Mouse (Mus musculus) olfactory bulb, adult 2 months (tissue): Measurements from ENCODE around the gene Hp. TPM values are rescaled to one million over a fixed set of nuclear protein-coding genes. Genes with fewer than 3 reads are reported as not detected.
A peak's percentile ranks its signal among the peaks of the same experiment; 100 is the strongest.

ENCODE experiments used
- H3K27ac ChIP-seq: fragments of 200-500 bp; 2 replicates; pipeline ENCODE4 v1.5.1; 2012; ENCODE audit warnings: low read depth, low read length; ENCODE audit not compliant: insufficient read depth
- H3K4me1 ChIP-seq: fragments of 200-500 bp; 2 replicates; pipeline ENCODE4 v1.6.1; 2012; ENCODE audit warnings: low read length; ENCODE audit not compliant: control insufficient read depth, insufficient read depth
- H3K4me3 ChIP-seq: fragments of 200-500 bp; 2 replicates; pipeline ENCODE4 v1.5.1; 2012; ENCODE audit warnings: mild to moderate bottlenecking, low read depth, low read length, moderate library complexity; ENCODE audit not compliant: insufficient read depth
- CTCF ChIP-seq: fragments of 200-500 bp; IDR thresholded peaks from 2 replicates; pipeline ENCODE4 v1.5.1; 2012; ENCODE audit warnings: low read depth, mild to moderate bottlenecking, low read length, moderate library complexity; ENCODE audit not compliant: insufficient read depth
- POLR2A ChIP-seq: fragments of 200-500 bp; IDR thresholded peaks from 2 replicates; pipeline ENCODE4 v1.6.1; 2012; ENCODE audit warnings: mild to moderate bottlenecking, low read depth, low read length, moderate library complexity; ENCODE audit not compliant: insufficient read depth
- WGBS: fragments of 180-500 bp; shearing (Covaris S2); methylation state at CpG from one replicate; pipeline ENCODE4 v1.1.7; 2018; 5-methylcytosine and 5-hydroxymethylcytosine counted together
- polyA plus RNA-seq: library from polyadenylated mRNA; stranded (reverse); fragments of >200 nt; gene quantifications from 2 replicates; pipeline ENCODE4 v1.2.4, GENCODE M21; 2012; ENCODE audit warnings: low replicate concordance; ENCODE audit not compliant: missing spikeins, insufficient read depth, insufficient read length

Gene Hp
- polyA plus RNA-seq, 1 experiment = not detected

DNA sequence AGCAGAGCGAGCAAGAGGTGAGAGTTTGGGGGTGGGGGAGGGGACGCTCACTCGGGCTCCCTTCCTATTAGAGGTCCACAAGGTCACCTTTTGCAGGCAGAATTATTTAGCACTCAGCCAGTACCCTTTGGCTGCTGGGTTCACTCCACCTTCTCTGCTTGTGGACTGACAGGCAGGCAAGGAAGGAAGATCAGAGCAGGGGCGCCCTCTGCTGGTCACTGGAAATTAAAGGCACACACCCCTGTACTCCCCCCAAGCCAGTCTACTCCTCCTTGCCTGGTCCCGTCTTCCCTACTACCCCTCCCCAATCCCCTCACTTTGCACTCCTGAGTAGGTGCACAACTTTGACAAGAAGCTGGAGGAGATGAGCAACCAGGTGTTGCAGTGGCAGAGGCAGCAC, 42.3 kb downstream of the Hp start:
- Histone ChIP-seq H3K27ac (no peak overlapping the region), H3K4me1 (no peaks in the 10 kb centered on the region), H3K4me3 (no peak overlapping the region)
- WGBS = 10% methylated on average over 5 of the region's 5 CpGs
- TF ChIP-seq POLR2A (no peak), CTCF (peak; percentile 73)

GRCm38 (mm10) chr8:109535140-109535990, 43.6 kb downstream of the Hp start:
- TF ChIP-seq POLR2A (no peak), CTCF (no peak)
- H3K4me3 ChIP-seq = no peak overlapping the region
- no peaks in the 10 kb centered on the region for H3K4me1 ChIP-seq
- H3K27ac ChIP-seq = no peak overlapping the region
- 90% methylated on average over 19 of the region's 19 CpGs for WGBS

Other genes with a start within 250 kb of the Hp start
- gene Pmfbp1, start 85.1 kb downstream of the Hp start, polyA plus RNA-seq = not detected in 2 replicates
- gene Dhx38, start 13.3 kb downstream of the Hp start, polyA plus RNA-seq = 90.7 TPM in 1 of 2 replicates, not detected in the other
- not detected in 2 replicates for gene Txnl4b, start 13.3 kb downstream of the Hp start, polyA plus RNA-seq
- not detected in 2 replicates for gene Dhodh, start 29.5 kb upstream of the Hp start, polyA plus RNA-seq
- not detected in 2 replicates for gene Pkd1l3, start 35.3 kb upstream of the Hp start, polyA plus RNA-seq
- gene Ist1, start 114.1 kb upstream of the Hp start, polyA plus RNA-seq = 88.0 TPM in 1 of 2 replicates, not detected in the other
- not detected in 2 replicates for gene Zfp821, start 126.4 kb upstream of the Hp start, polyA plus RNA-seq
- not detected in 2 replicates for gene Atxn1l, start 158.6 kb upstream of the Hp start, polyA plus RNA-seq
- gene Ap1g1, start 199.4 kb upstream of the Hp start, polyA plus RNA-seq = not detected in 2 replicates